Mouse (Mus musculus) ovary, postnatal 14 days (tissue): ENCODE data around the gene Polr3f.

ENCODE experiments used
- DNase-seq: peaks from one replicate; pipeline ENCODE4 v3.0.0; 2022; ENCODE audit warnings: low spot score

Polr3f gene

GRCm38 (mm10) chr2:144526981-144527820 lies at the start of gene Polr3f, which contains the start of gene Dzank1:
Polr3f (plus strand) TSS chr2:144527718.
Dzank1 (minus strand) TSS chr2:144527414.
- peak; percentile 91 for DNase-seq

DNA sequence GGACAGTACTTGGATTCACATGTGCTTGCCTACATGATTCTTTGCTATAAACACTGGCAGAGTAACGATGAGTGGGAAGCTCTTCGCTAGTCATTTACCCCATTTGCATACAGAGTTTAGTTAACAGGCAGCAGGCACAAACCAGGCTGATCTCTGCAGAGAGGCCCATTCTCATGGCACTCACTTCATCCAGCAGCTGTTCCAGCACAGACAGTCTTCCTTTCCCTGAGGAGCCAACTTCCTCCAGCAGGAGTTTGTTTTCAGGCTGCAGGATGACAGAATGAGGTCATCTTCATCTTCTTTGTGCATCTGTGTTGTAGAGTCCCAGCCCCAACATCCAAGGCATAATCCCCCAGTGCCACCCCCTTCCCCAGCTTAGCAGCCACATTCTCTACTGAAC lies 48.1 kb upstream of the Polr3f start:
- no peak for DNase-seq

- no peak for DNase-seq
Measured at GRCm38 (mm10) chr2:144484084-144484483, 43.4 kb upstream of the Polr3f start.

- DNase-seq, result no peak
Measured at GRCm38 (mm10) chr2:144485439-144485838, 42.1 kb upstream of the Polr3f start.

DNA sequence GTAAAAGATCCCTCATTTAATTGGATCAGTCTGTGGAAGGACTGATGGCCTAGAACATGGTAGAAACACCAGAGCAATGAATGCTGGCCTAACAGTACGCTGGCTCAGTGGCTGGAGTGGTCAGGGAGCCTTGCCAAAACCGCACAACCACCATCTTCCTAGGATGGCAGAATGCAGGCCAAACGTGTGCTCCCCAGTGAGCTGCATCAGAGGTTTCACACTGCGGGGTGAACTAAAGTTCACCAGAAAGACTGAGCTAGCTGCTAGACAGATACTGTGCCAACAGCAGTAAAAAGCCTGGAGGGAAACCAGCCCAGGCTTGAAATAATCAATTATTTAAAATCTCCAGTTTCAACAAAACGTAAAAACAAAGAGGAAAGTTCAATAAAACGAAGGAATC lies 40.0 kb upstream of the Polr3f start:
- DNase-seq, result no peak

DNA sequence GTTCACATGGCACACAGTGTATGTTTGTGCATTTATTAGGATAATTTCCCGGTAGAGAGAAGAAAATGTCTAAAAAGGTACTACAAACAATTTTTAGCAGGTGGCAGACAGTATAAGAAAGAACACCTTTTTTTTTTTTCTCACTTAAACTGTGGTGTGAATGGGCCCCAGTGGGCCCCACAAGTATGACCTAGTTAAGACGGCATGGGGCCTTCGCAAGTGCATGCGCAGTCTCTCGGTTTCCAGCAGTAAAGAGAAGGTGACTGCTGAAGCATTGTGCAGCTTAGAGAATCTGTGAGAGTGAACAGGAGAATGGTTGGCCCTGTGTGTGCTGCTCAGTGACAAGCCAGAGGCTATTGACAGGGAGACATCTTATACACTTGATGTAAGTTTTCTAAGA lies 38.2 kb upstream of the Polr3f start:
- no peak for DNase-seq

GRCm38 (mm10) chr2:144502134-144502533 lies 25.4 kb upstream of the Polr3f start:
- DNase-seq, result no peak

DNA sequence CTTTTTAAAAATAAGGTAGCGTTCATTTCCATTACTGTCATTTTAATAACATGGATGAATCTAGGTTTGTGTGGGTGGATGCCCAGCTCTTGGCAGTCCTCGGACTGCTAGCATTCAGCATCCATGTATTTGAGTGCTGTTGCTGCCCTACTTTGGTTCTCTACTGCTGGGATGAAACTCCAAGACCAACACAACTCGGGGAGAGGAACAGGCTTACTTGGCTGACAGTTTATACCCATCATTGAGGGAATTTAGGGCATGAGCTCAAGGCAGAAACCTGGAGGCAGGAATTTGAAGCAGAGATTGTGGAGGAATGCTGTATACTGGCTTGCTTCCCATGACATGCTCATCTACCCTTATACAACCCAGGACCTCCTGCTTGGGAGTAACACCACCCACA lies 12.9 kb upstream of the Polr3f start:
- DNase-seq, result no peak

DNA sequence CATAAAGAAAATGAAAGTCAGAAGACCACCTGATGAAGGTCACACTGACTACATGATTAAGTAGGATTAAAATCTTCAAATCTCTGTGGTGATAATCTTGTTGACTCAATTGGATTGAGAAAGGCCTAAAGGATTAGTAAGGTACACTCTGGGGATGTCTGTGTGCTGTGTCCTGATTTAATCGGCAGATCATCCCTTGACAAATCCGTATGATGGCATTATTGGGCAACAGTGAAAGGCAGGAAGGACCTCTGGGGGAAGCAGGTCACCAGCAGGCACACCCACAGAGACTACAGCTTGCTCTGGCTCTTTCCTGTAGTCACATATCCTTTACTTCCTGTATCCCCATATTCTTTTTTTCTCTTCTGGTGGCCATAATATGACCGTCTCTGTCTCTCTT lies 7.7 kb upstream of the Polr3f start:
- DNase-seq, result no peak

DNA sequence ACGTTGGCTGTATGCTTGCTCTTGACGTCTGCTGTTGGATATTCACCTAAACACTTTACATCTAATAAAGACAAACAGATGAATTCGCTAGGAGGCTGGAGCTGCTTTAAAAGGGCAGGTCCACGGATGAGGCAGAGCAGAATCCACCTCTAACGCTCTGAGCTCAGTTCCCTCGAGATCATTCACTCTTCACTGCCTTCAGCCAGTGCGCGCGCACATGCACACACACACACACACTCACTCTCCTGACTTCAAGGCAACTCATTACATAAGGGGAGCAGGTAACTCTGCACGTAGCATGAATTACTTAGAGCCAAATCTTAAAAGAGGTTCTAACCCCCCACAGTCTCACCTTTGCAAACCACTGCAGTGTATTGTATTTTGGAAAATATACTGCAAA lies 1.7 kb upstream of the Polr3f start:
- no peak for DNase-seq

DNA sequence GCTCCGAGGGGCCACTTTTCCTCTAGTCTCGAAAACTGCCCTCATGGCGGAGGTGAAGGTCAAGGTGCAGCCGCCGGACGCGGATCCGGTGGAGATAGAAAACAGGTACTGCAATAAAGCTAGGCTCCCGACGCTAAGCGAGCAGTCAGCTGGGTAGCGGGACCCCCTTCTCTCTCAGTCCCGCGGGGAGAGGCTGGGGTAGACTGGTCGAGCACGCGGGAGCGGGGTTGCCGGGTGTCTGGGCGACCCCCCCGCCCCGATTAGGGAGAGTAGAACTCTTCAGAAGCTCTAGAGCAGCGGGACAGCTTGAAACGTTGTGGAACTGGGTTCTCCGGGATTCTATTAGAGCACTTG lies 280 bp downstream of the Polr3f start:
- DNase-seq, result no peak

GRCm38 (mm10) chr2:144537123-144537522 lies 9.6 kb downstream of the Polr3f start:
- DNase-seq, result no peak

GRCm38 (mm10) chr2:144541246-144541645 lies 13.7 kb downstream of the Polr3f start:
- DNase-seq, result no peak

DNA sequence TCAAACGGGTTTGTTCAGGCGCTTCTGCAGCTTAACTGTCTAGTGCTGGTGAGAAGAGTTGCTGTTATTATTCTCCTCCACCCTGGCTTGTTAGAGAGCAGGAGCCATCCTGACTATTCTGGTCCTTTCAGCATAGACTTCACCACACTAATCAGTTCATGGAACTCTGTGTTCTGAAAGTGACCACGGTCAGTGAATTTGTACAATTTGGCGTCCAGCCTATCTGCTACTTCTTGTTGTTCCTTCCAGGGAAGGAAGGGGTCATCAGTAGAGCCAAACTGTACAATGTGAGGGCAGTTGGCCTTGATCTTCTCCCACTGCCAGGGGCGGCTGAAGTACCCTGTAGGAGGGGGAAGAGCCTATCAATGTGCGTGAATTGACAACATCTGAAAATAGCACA lies 16.2 kb downstream of the Polr3f start:
- DNase-seq, result no peak

DNA sequence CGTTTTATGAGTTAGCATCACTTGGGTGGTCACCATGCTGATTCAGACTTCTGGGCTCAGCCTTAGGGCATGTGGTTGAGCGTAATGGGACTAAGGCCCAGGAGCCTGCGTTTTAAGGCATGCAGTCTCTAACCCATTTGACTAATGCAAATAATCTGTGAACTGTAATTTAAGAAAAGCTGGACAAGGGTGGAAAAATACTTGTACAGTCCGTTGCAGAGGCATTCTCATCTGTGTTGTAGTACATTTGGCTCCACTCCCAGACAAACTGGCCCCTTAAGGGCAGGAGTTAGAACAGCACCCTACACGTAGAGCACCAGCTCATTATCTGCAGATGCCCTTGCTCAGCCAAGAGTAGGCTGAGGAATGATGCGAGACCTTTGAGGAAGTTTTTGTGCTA lies 17.1 kb downstream of the Polr3f start:
- DNase-seq, result no peak

GRCm38 (mm10) chr2:144545061-144545460 lies 17.5 kb downstream of the Polr3f start:
- no peak for DNase-seq

DNA sequence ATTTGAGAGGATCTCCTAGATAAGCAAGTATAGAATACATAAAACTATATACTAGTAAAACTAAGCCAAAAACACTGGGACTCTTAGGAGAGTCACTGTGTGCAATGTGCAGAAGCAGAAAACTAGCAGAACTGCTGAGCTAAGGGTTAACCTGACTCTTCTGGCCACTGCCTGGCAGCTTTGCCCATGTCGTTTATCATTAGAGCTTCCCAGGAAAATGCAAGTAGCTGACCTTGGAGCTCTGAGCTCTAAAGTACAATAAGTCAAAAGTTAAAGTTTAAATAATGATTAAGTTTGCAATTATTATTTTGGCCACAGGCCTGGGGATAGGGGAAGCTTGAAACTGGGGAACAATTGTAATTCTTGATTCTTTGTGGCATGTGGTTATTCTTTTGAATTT lies 18.0 kb downstream of the Polr3f start:
- no peak for DNase-seq

- no peak for DNase-seq
Measured at GRCm38 (mm10) chr2:144547559-144547958, 20.0 kb downstream of the Polr3f start.

DNA sequence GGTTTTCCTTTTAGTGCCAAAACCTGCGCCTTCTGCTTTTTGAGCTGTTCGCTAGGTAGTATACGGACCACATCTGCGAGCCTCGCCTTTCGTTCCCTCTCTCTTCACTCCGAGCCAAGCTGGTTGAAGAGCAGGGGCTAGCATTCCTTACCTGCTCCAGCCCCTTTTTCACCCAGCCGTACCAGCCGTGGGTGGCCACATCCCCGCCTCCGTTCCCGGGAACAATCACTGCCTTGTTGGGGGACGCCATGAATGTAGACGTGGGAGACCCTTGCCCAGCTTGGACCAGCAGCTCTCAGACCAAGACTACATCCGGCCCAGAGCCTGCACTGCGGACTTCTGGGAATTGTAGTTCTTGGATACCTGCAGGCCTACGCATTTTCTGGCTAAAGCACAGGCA lies 23.0 kb downstream of the Polr3f start, which contains the start of gene Rbbp9:
Gene Rbbp9 (minus strand): TSS at position 341 of the 400 bp plus-strand sequence.
- peak; percentile 42 for DNase-seq

GRCm38 (mm10) chr2:144553905-144554304 lies 26.4 kb downstream of the Polr3f start:
- no peak for DNase-seq

- DNase-seq, result no peak
Measured at GRCm38 (mm10) chr2:144555286-144555819, 27.8 kb downstream of the Polr3f start.

DNA sequence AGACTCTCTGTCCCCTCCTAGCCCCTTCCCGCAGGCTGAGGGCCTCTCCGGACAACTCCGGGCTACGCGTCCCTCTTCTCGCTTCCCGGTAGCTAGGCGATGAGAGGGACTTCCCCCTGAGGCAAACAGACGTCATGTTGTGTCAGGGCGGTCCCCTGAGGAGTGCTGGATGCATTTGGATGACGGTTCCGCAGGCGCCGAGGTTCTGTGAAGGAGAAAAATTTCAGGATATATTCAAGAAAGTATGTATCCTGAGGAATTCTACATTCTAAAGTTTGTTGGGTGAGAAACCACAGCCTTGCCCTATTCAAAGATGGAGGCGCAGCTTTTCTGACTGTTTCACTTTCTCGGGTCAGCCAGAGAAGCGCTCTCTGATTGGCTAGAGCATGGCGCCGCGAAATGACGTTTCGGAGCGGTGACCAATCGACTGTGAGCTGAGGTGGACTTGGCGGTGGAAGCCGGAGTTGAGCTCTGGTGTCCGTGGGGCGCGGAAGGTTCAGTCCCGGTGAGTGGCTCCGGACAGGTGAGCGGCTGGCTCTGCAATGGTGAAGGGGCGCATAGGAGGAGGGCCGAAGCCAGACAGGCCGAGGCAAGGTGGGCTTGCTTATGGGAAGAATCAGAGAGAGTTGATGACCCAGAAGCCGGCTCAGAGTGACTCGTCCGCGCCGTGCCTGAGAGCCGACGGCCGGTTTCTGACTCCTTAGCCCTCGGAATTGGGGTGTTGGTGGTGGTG lies 28.5 kb downstream of the Polr3f start, which contains the start of gene Sec23b:
Gene Sec23b (plus strand): TSS at position 410 of the 733 bp plus-strand sequence.
- DNase-seq, result peak; percentile 94

- DNase-seq, result no peak
Measured at GRCm38 (mm10) chr2:144588723-144589122, 61.2 kb downstream of the Polr3f start.
